Mouse (Mus musculus): Measurements from ENCODE around the gene Actc1. TPM values are rescaled to one million over a fixed set of nuclear protein-coding genes. Genes with fewer than 3 reads are reported as not detected.

Gene Actc1
- polyA plus RNA-seq, 1 experiment from 2014 or later: 10.2 TPM

DNA sequence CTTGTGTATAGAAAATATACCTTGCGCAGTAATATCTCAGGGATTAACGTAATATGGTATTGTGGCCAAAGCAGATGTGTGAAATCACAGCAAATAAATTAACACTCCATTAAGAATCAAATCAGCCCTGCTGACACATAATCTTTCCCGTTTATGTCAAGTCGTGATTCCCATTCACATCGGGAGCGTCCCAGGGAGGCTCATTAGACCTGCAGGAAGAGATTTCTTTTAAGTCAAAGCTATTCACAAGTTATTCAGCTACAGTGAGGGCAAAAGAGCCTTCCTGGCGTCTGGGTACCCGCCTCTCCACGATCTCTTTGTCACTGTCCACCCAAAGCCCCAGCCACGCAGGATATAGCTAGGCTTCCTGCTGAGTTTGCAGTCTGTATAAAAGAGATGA lies 35.2 kb downstream of the Actc1 start:
- no peaks in the 10 kb centered on the region for H3K36me3 ChIP-seq (ENCODE audit: control insufficient read depth, insufficient read depth)
- no peak for TF ChIP-seq CTCF (IDR thresholded peaks at IDR 0.05; ENCODE audit: low read depth)
- H3K9me3 ChIP-seq (ENCODE audit: control insufficient read depth): no peaks in the 10 kb centered on the region
- H3K27me3 ChIP-seq (replicated peaks; ENCODE audit: control insufficient read depth, insufficient read depth, low read length): peaks cover 24% of the 10 kb centered on the region
- ATAC-seq: no peak
- no peaks in the 10 kb centered on the region for H3K4me1 ChIP-seq (replicated peaks; ENCODE audit: control insufficient read depth, insufficient read depth, low read length)
- no peak overlapping the region for H3K4me2 ChIP-seq (replicated peaks; ENCODE audit: low read depth)
- no peak overlapping the region for H3K4me3 ChIP-seq (ENCODE audit: low read depth, low read length)
- H3K27ac ChIP-seq (ENCODE audit: low read depth, low read length): no peak overlapping the region
- 31% methylated on average over 10 of the region's 10 CpGs for WGBS
- H3K9ac ChIP-seq (ENCODE audit: low read depth, low read length): no peak overlapping the region

DNA sequence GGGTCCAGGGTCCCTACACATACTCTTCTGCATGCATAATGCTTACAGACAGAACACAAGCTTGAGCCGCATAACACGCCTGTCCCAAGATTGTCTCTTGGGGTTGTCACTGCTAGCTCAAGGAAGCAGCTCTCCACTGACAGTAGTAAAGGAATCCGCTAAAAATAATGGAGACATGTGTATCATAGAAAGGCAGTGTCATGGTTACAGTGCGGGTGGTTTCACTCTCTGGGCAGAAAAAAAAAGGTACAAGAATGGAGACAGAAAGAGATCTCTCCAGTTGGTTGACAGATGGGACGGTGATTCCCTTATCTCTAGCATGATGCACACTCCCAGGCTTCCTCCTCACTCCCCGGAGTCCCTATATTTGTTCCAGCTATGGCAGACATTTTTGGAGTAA lies 38.5 kb downstream of the Actc1 start:
- H3K4me3 ChIP-seq (ENCODE audit: low read depth, low read length): no peak overlapping the region
- no peaks in the 10 kb centered on the region for H3K9me3 ChIP-seq (ENCODE audit: control insufficient read depth)
- H3K36me3 ChIP-seq (ENCODE audit: control insufficient read depth, insufficient read depth): no peaks in the 10 kb centered on the region
- no peak overlapping the region for H3K9ac ChIP-seq (ENCODE audit: low read depth, low read length)
- TF ChIP-seq CTCF (IDR thresholded peaks at IDR 0.05; ENCODE audit: low read depth): no peak
- H3K4me2 ChIP-seq (replicated peaks; ENCODE audit: low read depth): no peak overlapping the region
- no peak overlapping the region for H3K27ac ChIP-seq (ENCODE audit: low read depth, low read length)
- no peak for ATAC-seq
- peaks cover 34% of the 10 kb centered on the region for H3K27me3 ChIP-seq (replicated peaks; ENCODE audit: control insufficient read depth, insufficient read depth, low read length)
- H3K4me1 ChIP-seq (replicated peaks; ENCODE audit: control insufficient read depth, insufficient read depth, low read length): no peaks in the 10 kb centered on the region
- WGBS: 72% methylated on average over 6 of the region's 6 CpGs

DNA sequence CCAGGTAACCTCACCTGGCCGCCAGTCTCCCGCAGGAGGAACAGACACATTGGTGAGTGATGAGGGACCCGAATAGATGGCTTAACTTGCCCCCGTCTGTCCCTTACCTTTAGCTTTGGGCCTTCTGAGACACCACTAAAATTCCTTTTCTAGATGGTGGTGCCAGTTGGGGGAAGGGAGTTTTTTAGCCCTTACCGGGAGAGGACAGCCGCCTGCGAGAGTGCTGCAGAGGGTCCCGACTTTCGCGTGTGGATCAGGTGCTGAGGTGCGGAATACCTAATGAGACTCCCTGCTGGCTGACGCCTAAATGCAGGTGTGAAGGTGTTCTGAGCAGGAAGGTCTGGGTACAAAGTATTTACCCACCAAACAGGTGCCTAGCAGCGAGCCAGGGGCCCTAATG lies 39.5 kb downstream of the Actc1 start:
- 2% methylated on average over 13 of the region's 13 CpGs for WGBS

DNA sequence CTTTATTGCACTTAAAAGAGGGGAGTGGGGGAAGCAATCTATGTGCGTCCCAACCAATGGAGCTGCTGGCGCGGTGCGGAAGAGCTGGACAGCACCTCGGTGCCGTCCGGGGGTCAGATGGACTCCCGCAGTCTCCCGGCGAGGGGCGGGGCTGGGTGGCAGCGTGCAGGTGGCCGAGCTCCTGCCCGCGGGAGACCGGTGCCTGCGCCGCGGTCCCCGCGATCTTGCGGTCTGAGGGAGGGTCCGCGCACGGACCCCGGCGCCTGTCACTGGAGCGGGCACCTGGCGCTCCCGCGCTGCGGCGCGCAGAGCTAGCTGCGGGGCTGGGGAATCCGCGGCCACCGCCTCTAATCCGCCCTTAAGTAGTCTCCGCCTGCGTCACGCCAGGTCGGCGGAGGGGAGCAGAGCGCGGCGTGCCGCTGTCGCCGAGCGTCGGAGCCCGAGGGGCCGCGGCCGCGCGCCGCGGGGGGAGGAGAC lies 40.0 kb downstream of the Actc1 start, which contains the start of gene Gjd2:
Gene Gjd2 (minus strand): TSS at position 325 of the 477 bp plus-strand sequence.
- TF ChIP-seq CTCF (IDR thresholded peaks at IDR 0.05; ENCODE audit: low read depth): no peak
- Histone ChIP-seq H3K36me3 (ENCODE audit: control insufficient read depth, insufficient read depth) (no peaks in the 10 kb centered on the region), H3K9ac (ENCODE audit: low read depth, low read length) (no peak within 1 kb of the TSS), H3K4me3 (ENCODE audit: low read depth, low read length) (peak within 1 kb of the TSS; percentile 33), H3K9me3 (ENCODE audit: control insufficient read depth) (no peaks in the 10 kb centered on the region), H3K4me1 (replicated peaks; ENCODE audit: control insufficient read depth, insufficient read depth, low read length) (no peaks in the 10 kb centered on the region), H3K27me3 (replicated peaks; ENCODE audit: control insufficient read depth, insufficient read depth, low read length) (peaks cover 34% of the 10 kb centered on the region), H3K27ac (ENCODE audit: low read depth, low read length) (no peak within 1 kb of the TSS), H3K4me2 (replicated peaks; ENCODE audit: low read depth) (peak within 1 kb of the TSS; percentile 60)
- under 1% methylated on average over 44 of the region's 60 CpGs for WGBS
- ATAC-seq: peak; percentile 49; the same call in 1 of the 2 replicates

More for the DNA sequence above, 39.5 kb downstream of the Actc1 start:
- Histone ChIP-seq H3K4me3 (ENCODE audit: low read depth, low read length) (peak overlapping the region; percentile 33), H3K9ac (ENCODE audit: low read depth, low read length) (no peak overlapping the region), H3K4me1 (replicated peaks; ENCODE audit: control insufficient read depth, insufficient read depth, low read length) (no peaks in the 10 kb centered on the region), H3K9me3 (ENCODE audit: control insufficient read depth) (no peaks in the 10 kb centered on the region), H3K27me3 (replicated peaks; ENCODE audit: control insufficient read depth, insufficient read depth, low read length) (peaks cover 34% of the 10 kb centered on the region), H3K27ac (ENCODE audit: low read depth, low read length) (no peak overlapping the region), H3K4me2 (replicated peaks; ENCODE audit: low read depth) (peak overlapping the region; percentile 60), H3K36me3 (ENCODE audit: control insufficient read depth, insufficient read depth) (no peaks in the 10 kb centered on the region)
- ATAC-seq: no peak
- no peak for TF ChIP-seq CTCF (IDR thresholded peaks at IDR 0.05; ENCODE audit: low read depth)

DNA sequence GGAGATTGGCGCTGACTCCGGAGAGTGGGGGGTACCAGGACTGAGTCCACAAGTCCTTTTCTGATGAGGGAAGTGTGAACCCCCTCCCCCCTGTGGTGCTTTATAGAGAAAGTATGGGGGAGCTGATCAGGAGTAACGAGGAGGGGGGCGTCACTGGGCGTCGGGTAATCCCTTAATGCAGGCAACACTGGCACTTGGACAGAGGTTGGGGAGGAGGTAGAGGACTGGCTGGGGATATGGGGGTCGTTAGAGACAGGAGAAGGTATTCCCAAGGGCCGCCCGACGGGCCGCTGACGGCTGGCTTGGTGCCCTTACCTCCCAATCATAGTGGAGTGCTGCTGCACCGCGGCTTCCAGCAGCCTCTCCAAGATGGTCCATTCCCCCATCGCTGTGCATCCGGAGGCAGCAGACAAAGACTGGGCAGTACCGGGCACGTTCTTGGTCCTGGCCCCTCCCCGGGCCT lies 40.6 kb downstream of the Actc1 start:
- no peaks in the 10 kb centered on the region for H3K4me1 ChIP-seq (replicated peaks; ENCODE audit: control insufficient read depth, insufficient read depth, low read length)
- H3K27me3 ChIP-seq (replicated peaks; ENCODE audit: control insufficient read depth, insufficient read depth, low read length): peaks cover 34% of the 10 kb centered on the region
- no peak for TF ChIP-seq CTCF (IDR thresholded peaks at IDR 0.05; ENCODE audit: low read depth)
- H3K27ac ChIP-seq (ENCODE audit: low read depth, low read length): no peak overlapping the region
- ATAC-seq: peak; percentile 41; the same call in 1 of the 2 replicates
- H3K9ac ChIP-seq (ENCODE audit: low read depth, low read length): no peak overlapping the region
- 0 out of 2 replicates have a peak overlapping the region, but pooled peaks have one; percentile 60 for H3K4me2 ChIP-seq (replicated peaks; ENCODE audit: low read depth)
- H3K9me3 ChIP-seq (ENCODE audit: control insufficient read depth): no peaks in the 10 kb centered on the region
- 9% methylated on average over 19 of the region's 19 CpGs for WGBS
- no peaks in the 10 kb centered on the region for H3K36me3 ChIP-seq (ENCODE audit: control insufficient read depth, insufficient read depth)
- peak overlapping the region; percentile 33; the same call in 1 of the 2 replicates for H3K4me3 ChIP-seq (ENCODE audit: low read depth, low read length)

DNA sequence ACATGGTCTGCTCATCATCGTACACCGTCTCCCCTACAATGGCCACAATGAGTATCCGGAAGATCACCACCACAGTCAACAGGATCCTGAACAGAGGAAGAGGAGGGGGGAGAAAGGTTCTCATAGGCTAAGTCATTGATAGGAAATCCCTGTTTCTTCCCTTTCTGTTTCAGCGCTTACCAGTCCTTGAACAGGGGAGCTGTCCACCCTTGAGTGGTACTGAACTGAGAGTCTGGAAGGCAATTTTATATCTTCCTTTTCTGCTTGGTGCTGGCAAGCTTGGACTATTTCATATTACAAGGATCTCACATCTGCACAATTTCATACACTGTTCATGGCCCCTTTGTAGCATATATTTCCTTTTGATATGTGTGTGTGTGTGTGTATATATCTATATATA lies 41.5 kb downstream of the Actc1 start:
- H3K4me2 ChIP-seq (replicated peaks; ENCODE audit: low read depth): no peak overlapping the region
- H3K9ac ChIP-seq (ENCODE audit: low read depth, low read length): no peak overlapping the region
- no peak for TF ChIP-seq CTCF (IDR thresholded peaks at IDR 0.05; ENCODE audit: low read depth)
- H3K27ac ChIP-seq (ENCODE audit: low read depth, low read length): no peak overlapping the region
- no peaks in the 10 kb centered on the region for H3K36me3 ChIP-seq (ENCODE audit: control insufficient read depth, insufficient read depth)
- no peaks in the 10 kb centered on the region for H3K9me3 ChIP-seq (ENCODE audit: control insufficient read depth)
- WGBS: 37% methylated on average over 4 of the region's 4 CpGs
- H3K4me3 ChIP-seq (ENCODE audit: low read depth, low read length): no peak overlapping the region
- no peaks in the 10 kb centered on the region for H3K4me1 ChIP-seq (replicated peaks; ENCODE audit: control insufficient read depth, insufficient read depth, low read length)
- no peak for ATAC-seq
- peaks cover 34% of the 10 kb centered on the region for H3K27me3 ChIP-seq (replicated peaks; ENCODE audit: control insufficient read depth, insufficient read depth, low read length)
